Mouse (Mus musculus): ENCODE data around the gene Lpcat2. TPM values are rescaled to one million over a fixed set of nuclear protein-coding genes. Genes with fewer than 3 reads are reported as not detected.

Lpcat2 gene
- polyA plus RNA-seq, 1 experiment from 2014 or later = 5.1 TPM

DNA sequence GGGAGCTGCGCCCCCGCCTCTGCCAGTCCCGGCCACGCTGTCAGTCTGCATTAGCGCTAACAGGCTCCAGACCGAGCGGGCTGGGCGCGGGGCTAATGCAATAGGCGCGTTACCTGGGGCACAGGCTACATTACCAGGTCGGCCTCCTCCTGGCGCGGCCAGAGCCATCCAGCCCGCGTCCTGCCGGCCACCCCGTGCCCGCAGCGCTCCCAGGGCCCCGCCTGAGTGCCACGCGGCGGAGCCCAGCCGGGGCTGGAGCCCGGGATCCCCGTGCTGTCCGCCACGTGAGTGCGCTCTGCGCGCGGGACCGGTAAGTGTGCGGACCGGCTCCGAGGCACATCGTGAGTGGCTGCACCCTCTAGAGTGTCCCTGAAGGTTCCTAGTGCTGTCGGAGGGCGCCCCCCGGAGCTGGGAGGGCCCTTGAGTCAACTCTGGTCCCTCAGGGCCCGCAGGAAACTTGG is 105.3 kb downstream of the Lpcat2 start:
- H3K4me2 ChIP-seq (ENCODE audit: low read length) = peak overlapping the region; percentile 52
- H3K36me3 ChIP-seq (ENCODE audit: control insufficient read depth, insufficient read depth, low read length) = no peaks in the 10 kb centered on the region
- H3K4me1 ChIP-seq (ENCODE audit: control insufficient read depth, insufficient read depth, low read length) = 0 out of 2 replicates have a peak, but pooled peaks cover 4% of the 10 kb centered on the region
- H3K27ac ChIP-seq (ENCODE audit: low read depth, low read length) = no peak overlapping the region
- H3K27me3 ChIP-seq (replicated peaks; ENCODE audit: control insufficient read depth, insufficient read depth, low read length) = peaks cover 34% of the 10 kb centered on the region
- ATAC-seq (no peak), DNase-seq (ENCODE audit: low spot score) (no peak)
- H3K9me3 ChIP-seq (replicated peaks; ENCODE audit: control insufficient read depth, low read length) = no peaks in the 10 kb centered on the region
- H3K9ac ChIP-seq (ENCODE audit: low read length) = peak overlapping the region; percentile 37; the same call in 1 of the 2 replicates
- under 1% methylated on average over 42 of the region's 42 CpGs for WGBS
- H3K4me3 ChIP-seq (ENCODE audit: low read depth, low read length) = peak overlapping the region; percentile 24

DNA sequence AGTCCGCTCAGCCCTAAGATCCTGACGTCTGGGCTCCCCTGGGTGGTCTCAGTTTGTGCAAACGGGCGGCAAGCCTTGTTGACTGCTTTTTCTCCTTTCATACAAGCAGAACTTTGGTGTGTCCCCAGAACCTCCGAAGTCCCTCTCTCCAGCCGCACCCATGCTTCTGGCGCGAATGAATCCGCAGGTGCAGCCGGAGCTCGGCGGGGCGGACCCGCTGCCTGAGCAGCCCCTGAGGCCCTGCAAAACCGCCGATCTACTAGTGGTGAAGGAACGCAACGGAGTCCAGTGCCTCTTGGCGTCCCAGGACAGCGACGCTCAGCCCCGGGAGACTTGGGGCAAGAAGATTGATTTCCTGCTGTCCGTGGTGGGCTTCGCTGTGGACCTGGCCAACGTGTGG is 105.9 kb downstream of the Lpcat2 start:
- WGBS = 4% methylated on average over 25 of the region's 25 CpGs
- Histone ChIP-seq H3K27me3 (replicated peaks; ENCODE audit: control insufficient read depth, insufficient read depth, low read length) (peaks cover 34% of the 10 kb centered on the region), H3K27ac (ENCODE audit: low read depth, low read length) (no peak overlapping the region), H3K9me3 (replicated peaks; ENCODE audit: control insufficient read depth, low read length) (no peaks in the 10 kb centered on the region), H3K9ac (ENCODE audit: low read length) (no peak overlapping the region), H3K4me2 (ENCODE audit: low read length) (peak overlapping the region; percentile 52), H3K4me1 (ENCODE audit: control insufficient read depth, insufficient read depth, low read length) (0 out of 2 replicates have a peak, but pooled peaks cover 4% of the 10 kb centered on the region), H3K4me3 (ENCODE audit: low read depth, low read length) (peak overlapping the region; percentile 24), H3K36me3 (ENCODE audit: control insufficient read depth, insufficient read depth, low read length) (no peaks in the 10 kb centered on the region)
- ATAC-seq (no peak), DNase-seq (ENCODE audit: low spot score) (no peak)

DNA sequence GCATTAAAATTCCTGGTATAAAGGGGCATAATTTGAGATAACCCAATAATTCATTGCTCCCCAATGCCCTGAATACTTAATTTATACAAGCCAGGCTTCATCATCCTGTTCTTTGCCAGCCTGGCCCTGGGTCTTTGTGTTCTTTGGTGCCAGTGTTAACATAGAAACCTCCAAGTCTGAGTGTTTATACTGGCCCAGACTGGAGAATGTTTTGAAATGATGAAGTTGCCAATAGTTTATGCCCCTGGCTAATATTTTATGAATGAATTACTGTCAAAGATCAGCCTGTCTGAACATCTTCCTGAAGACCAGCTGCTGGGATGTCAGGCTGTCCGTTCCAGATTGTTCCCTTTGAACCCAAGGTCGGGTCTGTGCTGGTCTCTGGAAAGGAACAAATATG is 109.4 kb downstream of the Lpcat2 start:
- H3K9me3 ChIP-seq (replicated peaks; ENCODE audit: control insufficient read depth, low read length) = no peaks in the 10 kb centered on the region
- peaks cover 31% of the 10 kb centered on the region for H3K27me3 ChIP-seq (replicated peaks; ENCODE audit: control insufficient read depth, insufficient read depth, low read length)
- 0 out of 2 replicates have a peak, but pooled peaks cover 4% of the 10 kb centered on the region for H3K4me1 ChIP-seq (ENCODE audit: control insufficient read depth, insufficient read depth, low read length)
- ATAC-seq (no peak), DNase-seq (ENCODE audit: low spot score) (no peak)
- no peak overlapping the region for H3K27ac ChIP-seq (ENCODE audit: low read depth, low read length)
- WGBS = 78% methylated on average over 2 of the region's 2 CpGs
- no peaks in the 10 kb centered on the region for H3K36me3 ChIP-seq (ENCODE audit: control insufficient read depth, insufficient read depth, low read length)
- no peak overlapping the region for H3K4me3 ChIP-seq (ENCODE audit: low read depth, low read length)
- H3K9ac ChIP-seq (ENCODE audit: low read length) = no peak overlapping the region
- H3K4me2 ChIP-seq (ENCODE audit: low read length) = no peak overlapping the region

Small RNA genes lying within 50 kb of the gene (microRNA-seq; reads per million reads assigned to microRNA genes)
- gene Gm22151 = not detected

Other genes starting within 250 kb of the Lpcat2 start
- gene Irx6, start 181.1 kb upstream of the Lpcat2 start, polyA plus RNA-seq (2014; fragmentation: Nextera tagmentation; extraction: Ambion mirVana) = 0.38 and 0.69 TPM in 2 replicates
- 14.5 and 15.8 TPM in 2 replicates for gene Mmp2, start 28.0 kb upstream of the Lpcat2 start, polyA plus RNA-seq (2014; fragmentation: Nextera tagmentation; extraction: Ambion mirVana)
- gene Capns2, start 46.1 kb downstream of the Lpcat2 start, polyA plus RNA-seq (2014; fragmentation: Nextera tagmentation; extraction: Ambion mirVana) = not detected in 2 replicates
- not detected in 2 replicates for gene Slc6a2, start 104.7 kb downstream of the Lpcat2 start, polyA plus RNA-seq (2014; fragmentation: Nextera tagmentation; extraction: Ambion mirVana)
- not detected in 2 replicates for gene Ces1a, start 192.9 kb downstream of the Lpcat2 start, polyA plus RNA-seq (2014; fragmentation: Nextera tagmentation; extraction: Ambion mirVana)
- gene Ces1b, start 224.7 kb downstream of the Lpcat2 start, polyA plus RNA-seq (2014; fragmentation: Nextera tagmentation; extraction: Ambion mirVana) = not detected in 2 replicates

Measured in forebrain, embryonic 14.5 days (tissue).